Mouse (Mus musculus) erythroblast, embryonic 14.5 days (primary cell): Measurements from ENCODE around the gene Car9.
"Not testable (repeated sequence)": the region's sequence is repeated elsewhere in the genome, so short reads cannot be mapped to it uniquely, and the experiment has no call there.

Source experiments
- GATA1 ChIP-seq: IDR thresholded peaks from 2 replicates; pipeline ENCODE4 v1.6.1; 2012; ENCODE audit warnings: low read length, inconsistent platforms, mixed read lengths
- TAL1 ChIP-seq: IDR thresholded peaks from 3 replicates; pipeline ENCODE4 v1.6.1; 2012; ENCODE audit warnings: low read length, inconsistent platforms, mixed read lengths

- TF ChIP-seq GATA1, TAL1: not testable (repeated sequence)
These were observed 21.1 kb upstream of the Car9 start for GRCm38 (mm10) chr4:43485666-43486065.
